Mouse (Mus musculus): ENCODE measurements around the gene Sv2c.

The Sv2c gene

GRCm38 (mm10) chr13:95965596-95965995, 166.8 kb downstream of the Sv2c start:
- no peak for DNase-seq

DNA sequence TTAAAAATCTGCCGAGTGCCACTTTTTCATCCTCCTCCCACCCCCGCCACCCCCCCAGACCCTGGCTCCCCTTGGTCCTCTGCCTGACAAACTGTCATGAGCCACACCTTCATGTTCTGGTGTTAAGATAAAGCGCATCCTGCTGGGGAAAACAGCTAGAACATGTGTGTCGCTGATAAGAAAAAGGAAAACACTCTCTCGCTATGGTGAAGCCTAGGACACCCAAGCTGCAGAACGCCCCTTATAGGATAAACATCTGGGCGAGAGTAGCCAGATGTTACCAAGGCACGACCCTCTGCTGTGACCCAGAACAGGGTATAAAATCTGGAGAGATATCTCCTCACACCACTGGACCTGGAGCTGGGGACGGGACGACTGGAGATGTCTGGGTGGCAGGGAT, 167.2 kb downstream of the Sv2c start:
- no peak for DNase-seq

DNA sequence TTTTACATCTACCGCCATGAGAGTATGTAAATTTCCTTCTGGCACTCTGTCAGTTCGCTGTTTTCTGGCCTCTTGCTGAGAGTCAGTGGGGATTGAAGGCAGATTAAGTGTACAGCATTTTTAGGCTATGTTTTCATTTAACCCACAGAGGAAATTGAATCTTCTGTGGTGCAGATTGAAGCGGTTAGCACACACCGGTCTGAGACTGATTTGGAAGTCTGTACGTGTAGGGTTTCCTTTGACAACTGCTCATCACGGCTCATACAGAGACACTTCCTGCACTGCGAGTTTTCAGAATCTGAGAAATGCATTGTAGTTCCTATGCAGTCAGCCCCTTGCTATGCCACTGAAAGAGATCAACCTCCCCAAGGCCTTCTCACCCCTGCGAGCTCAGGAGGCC, 168.2 kb downstream of the Sv2c start:
- no peak for DNase-seq

- DNase-seq: no peak
These were observed 168.7 kb downstream of the Sv2c start for GRCm38 (mm10) chr13:95963671-95964070.

- DNase-seq: no peak
These were observed 170.5 kb downstream of the Sv2c start for GRCm38 (mm10) chr13:95961905-95962304.

GRCm38 (mm10) chr13:95961191-95961791, 171.1 kb downstream of the Sv2c start:
- DNase-seq: peak; percentile 16

- DNase-seq: no peak
These were observed 171.7 kb downstream of the Sv2c start for GRCm38 (mm10) chr13:95960477-95961185.

GRCm38 (mm10) chr13:95959651-95960476, 172.5 kb downstream of the Sv2c start:
- DNase-seq: no peak

DNA sequence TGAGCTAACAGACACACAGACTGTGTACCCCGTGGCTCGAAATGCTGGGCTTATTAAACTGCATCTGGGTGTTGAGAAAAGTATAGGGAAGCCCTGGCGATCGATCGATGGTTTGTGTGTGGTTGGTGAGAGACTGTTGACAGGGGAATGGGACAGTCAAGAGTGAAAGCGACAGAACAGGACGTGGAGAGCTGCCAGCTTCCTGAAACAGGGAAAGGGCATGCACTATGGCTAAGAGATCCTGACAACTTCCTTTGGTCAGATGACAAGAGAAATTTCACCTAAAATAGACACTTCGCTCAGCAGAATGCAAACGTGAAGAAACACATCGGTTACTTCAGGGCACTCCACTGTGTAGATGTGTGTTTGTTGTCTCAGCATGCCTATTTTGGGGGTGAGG, 175.2 kb downstream of the Sv2c start:
- DNase-seq: no peak

DNA sequence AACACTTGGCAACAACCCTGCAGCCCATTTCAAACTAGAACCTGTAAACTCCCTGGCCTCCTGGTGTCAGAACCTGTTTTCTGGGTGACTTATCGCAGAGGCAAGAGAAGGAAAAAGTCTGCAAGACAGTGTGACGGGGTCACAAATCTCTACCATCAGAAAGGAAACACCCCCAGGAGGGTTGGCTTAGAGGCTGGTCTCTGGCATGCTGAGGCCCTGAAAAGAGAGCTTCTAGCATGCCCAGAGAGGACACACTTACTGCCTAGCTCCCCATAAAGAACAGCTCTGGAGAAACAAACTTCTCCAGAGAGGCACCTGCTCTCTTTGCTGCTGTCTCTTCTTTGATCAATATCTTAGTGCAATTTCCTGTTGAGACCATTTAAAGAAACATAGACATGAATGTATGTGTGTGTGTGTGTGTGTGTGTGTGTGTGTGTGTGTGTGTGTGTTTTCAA, 176.0 kb downstream of the Sv2c start:
- no peak for DNase-seq

- DNase-seq: no peak
These were observed 177.2 kb downstream of the Sv2c start for GRCm38 (mm10) chr13:95955204-95955603.

GRCm38 (mm10) chr13:95953636-95954035, 178.7 kb downstream of the Sv2c start:
- DNase-seq: no peak

GRCm38 (mm10) chr13:95952263-95952662, 180.1 kb downstream of the Sv2c start:
- no peak for DNase-seq

- DNase-seq: peak; percentile 12
These were observed 181.1 kb downstream of the Sv2c start for GRCm38 (mm10) chr13:95951098-95951894.

GRCm38 (mm10) chr13:95950434-95951091, 181.8 kb downstream of the Sv2c start:
- DNase-seq: no peak

GRCm38 (mm10) chr13:95949356-95949755, 183.0 kb downstream of the Sv2c start:
- no peak for DNase-seq

DNA sequence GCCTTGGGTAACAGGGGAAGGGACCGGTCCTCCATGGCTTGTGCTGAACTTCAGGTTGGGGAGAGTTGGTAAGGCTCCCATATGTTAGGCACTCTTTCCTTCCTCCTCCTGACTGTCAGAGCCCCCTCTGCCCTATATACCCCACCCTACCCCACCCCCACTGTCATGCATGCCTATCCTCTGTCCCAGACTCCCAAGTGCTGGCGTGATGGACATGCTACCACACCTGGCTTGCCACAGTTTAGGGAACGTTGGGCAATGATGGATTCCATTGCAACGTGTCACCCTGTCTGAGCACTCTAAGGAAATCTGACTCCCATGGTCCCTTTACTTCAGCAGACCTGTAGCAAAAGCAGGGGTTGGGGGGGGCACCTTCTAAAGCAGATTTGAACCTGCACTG, 183.6 kb downstream of the Sv2c start:
- DNase-seq: no peak

GRCm38 (mm10) chr13:95948394-95948793, 184.0 kb downstream of the Sv2c start:
- no peak for DNase-seq

DNA sequence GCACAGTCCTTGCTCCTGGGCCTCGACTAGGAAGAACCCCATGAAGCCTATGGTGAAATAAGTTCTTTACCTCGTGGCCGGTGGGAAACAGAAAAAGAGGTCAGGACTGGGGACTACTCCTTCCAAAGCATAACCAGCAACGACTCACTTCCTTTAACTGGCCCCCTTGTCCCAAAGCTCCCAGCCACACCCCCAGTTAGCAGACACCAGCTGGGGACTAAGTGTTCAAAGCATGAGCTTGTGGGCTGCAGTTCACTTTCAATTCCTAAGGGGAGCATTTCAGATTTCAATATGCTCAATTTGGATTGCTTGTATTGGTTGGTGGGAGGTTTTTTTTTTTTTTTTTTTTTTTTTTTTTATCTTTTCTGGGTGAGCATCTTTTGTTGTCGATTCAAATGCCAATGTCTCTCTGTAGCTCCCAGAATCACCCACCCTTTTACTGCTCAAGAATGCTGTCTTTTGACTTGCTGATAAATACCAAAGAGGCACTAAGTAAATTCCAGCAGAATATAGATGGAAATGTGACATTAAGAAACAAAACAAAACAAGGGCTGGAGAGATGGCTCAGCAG, 186.4 kb downstream of the Sv2c start:
- no peak for DNase-seq

- no peak for DNase-seq
These were observed 187.8 kb downstream of the Sv2c start for GRCm38 (mm10) chr13:95944621-95945020.

- DNase-seq: no peak
These were observed 188.5 kb downstream of the Sv2c start for GRCm38 (mm10) chr13:95943919-95944318.

- no peak for DNase-seq
These were observed 189.8 kb downstream of the Sv2c start for GRCm38 (mm10) chr13:95942587-95942986.
